Mouse (Mus musculus): ENCODE data around the gene Mycbp. TPM values are rescaled to one million over a fixed set of nuclear protein-coding genes. Genes with fewer than 3 reads are reported as not detected.

Gene Mycbp
- total RNA-seq (2021), result 10 to 100 TPM; 10.0 to 16.8 TPM
- long read RNA-seq, experiment 1, transcript Mycbp-201 (5 exons, 1,685 nt), result major isoform, 5 of 8 reads
- long read RNA-seq, experiment 1, partial matches to known transcripts, result 0 of 8 reads
- long read RNA-seq, experiment 1, other reads (novel, unspliced or antisense), result 3 of 8 reads
- long read RNA-seq, experiment 2, transcript Mycbp-201 (5 exons, 1,685 nt), result major isoform, 7 of 13 reads
- long read RNA-seq, experiment 2, partial matches to known transcripts, result 0 of 13 reads
- long read RNA-seq, experiment 2, other reads (novel, unspliced or antisense), result 2 of 13 reads

DNA sequence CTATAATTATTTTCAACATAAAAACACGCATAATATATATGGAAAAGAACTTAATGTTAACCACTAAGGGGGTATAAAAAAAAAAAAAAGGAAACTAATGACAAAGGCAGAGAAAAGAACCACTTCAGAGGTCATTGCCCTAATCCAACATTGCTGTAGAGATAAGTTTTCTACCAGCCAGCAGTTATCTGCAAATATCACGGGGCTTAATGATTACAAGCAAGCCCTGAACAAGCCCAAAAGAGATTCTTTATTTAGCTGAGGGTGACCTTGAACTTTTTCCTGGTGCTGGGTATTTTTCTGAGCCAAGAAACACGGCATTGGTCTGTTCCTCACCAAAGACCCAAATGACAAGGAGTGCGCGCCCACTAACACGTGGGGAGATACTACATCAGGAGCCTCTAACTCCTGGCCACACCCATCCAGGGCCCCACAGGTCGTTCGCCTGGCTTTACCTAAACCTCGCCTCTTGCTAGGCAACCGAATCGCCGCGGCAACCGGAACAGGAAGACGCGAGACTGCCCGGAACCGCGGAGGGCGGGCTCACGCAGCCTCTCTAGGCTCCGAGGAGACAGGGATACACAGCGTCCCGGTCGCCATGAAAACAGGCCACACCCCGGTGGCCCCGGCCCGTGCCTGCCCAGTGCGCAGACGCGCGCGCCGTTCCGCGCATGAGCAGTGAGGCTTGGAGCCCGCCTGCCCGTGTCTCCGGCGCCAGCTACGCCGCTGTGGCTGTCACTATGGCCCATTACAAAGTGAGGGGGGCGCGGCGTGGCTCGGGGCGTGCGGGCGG is at the start of gene Mycbp:
Gene Mycbp (plus strand): TSS at position 500 of the 793 bp plus-strand sequence.
- no peak for TF ChIP-seq CTCF (IDR thresholded peaks at IDR 0.05)
- peak; percentile 99 to 100 for DNase-seq (ENCODE audit: extremely low spot score in 1 of 2, low spot score in 2 of 2)
- intact Hi-C loops (cut with DNase I), result loop anchor here (5.0 kb wide), 2 partner anchors 217 to 377 kb away; no protein-coding TSS in a partner anchor
- H3K4me3 ChIP-seq, result peak within 1 kb of the TSS; percentile 89
- H3K27ac ChIP-seq, result peak within 1 kb of the TSS; percentile 83

DNA sequence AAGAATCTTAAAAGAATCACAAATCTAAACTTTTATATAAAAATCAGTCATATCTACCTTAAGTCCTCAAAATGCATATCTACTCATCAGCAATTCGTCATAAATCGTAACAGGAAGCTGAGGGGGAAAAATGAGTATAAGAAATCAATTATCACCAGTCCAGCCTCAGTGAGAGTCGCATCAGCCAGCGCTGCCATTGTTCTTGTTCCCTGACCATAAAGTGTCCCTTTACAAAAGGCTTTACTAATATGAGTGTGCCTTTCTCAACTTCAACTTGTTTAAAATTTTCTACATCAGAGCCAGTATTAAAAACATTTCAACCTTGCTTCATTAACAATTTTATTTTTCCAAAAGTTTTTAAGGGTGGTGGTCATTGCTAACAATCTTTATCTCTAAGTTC is 47.7 kb upstream of the Mycbp start:
- no peak for TF ChIP-seq CTCF (IDR thresholded peaks at IDR 0.05)
- intact Hi-C loops (cut with DNase I), result no loop called here

DNA sequence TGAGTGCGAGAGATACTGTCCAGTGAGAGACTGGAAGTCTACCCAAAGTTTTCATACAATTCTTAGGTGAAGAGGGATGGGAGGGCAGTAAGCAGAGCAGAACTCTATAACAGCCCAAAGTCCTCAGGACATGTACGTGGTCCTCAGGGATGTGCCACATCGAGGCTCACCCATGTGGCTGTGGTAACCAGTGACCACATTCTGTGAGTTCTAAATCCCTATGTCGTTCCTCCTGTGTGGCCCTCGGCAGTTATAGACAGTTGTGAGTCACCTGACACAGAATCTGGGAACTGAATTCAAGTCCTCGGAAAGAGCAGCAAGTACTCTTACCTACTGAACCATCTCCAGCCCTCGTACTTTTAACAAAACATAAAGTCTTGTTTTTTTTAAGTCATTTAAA is 46.5 kb upstream of the Mycbp start:
- no peak for DNase-seq (ENCODE audit: extremely low spot score in 1 of 2, low spot score in 2 of 2)
- intact Hi-C loops (cut with DNase I), result no loop called here
- Histone ChIP-seq H3K27ac (no peak overlapping the region), H3K4me3 (no peak overlapping the region)
- TF ChIP-seq CTCF (IDR thresholded peaks at IDR 0.05), result no peak

More for the DNA sequence above, 47.7 kb upstream of the Mycbp start:
- H3K27ac ChIP-seq, result no peak overlapping the region
- no peak overlapping the region for H3K4me3 ChIP-seq
- DNase-seq (ENCODE audit: extremely low spot score in 1 of 2, low spot score in 2 of 2), result no peak

DNA sequence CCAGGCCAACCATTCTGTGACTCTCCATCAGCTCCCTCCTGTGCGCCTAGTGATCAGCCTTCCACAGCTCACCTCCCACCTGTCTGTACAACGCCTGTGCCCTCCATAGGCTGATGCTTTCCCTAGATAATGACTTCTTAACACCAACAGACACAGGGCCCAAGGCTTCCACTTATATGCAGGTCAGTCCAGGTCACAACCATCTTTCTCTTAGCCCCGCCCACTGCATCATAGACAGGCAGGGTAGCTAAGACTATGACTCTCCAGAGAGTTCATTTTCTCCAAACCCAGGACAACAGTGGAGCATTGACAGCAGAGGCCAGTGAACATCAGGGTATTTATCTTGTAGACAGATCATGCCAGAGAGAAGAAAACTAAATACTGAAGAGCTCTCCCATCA is 45.3 kb upstream of the Mycbp start, which contains the start of gene 4933427I04Rik:
Gene 4933427I04Rik (plus strand): TSS at position 301 of the 400 bp plus-strand sequence.
- intact Hi-C loops (cut with DNase I), result no loop called here
- DNase-seq (ENCODE audit: extremely low spot score in 1 of 2, low spot score in 2 of 2), result no peak
- Histone ChIP-seq H3K27ac (no peak within 1 kb of the TSS), H3K4me3 (no peak within 1 kb of the TSS)
- no peak for TF ChIP-seq CTCF (IDR thresholded peaks at IDR 0.05)

DNA sequence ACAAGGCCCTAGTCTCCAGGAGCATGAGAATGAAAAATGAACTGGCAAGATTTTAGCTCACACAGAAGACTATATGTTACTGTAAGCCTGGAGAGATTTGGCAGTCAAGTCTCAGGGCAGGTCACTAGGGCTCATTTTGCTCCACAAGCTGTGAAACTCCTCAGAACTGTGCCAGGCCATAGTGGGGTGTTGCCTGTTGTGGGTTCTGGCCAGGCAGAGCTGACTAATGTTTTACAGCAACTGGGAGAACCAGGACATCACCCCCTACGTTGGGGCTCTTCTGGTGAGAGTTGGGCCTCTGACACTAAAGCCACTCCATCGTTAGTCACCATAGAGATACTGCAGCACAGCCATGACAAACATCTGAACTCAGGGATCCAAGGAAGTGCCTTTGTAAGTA is 44.8 kb upstream of the Mycbp start:
- no peak for DNase-seq (ENCODE audit: extremely low spot score in 1 of 2, low spot score in 2 of 2)
- Histone ChIP-seq H3K4me3 (no peak overlapping the region), H3K27ac (no peak overlapping the region)
- no peak for TF ChIP-seq CTCF (IDR thresholded peaks at IDR 0.05)
- intact Hi-C loops (cut with DNase I), result no loop called here

DNA sequence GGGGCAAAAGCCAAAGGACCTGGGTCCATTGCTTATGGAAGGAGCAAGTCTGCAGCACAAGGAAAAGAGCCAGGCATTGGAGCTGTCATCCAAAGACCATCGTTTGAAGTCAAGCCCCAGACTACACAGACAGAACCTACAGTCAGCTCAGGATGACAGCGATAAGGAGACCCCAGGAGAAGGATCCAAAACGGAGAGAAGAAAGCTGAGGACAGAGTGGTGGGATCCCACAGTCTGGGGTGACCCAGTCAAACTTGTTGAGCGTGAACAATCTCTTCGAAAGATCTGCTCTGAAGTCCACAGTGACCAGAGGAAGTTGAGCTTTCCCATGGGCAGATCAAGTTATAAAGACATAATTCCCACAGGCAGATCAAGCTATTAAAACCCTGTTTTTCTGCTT is 44.0 kb upstream of the Mycbp start:
- H3K4me3 ChIP-seq, result no peak overlapping the region
- DNase-seq (ENCODE audit: extremely low spot score in 1 of 2, low spot score in 2 of 2), result no peak
- no peak for TF ChIP-seq CTCF (IDR thresholded peaks at IDR 0.05)
- H3K27ac ChIP-seq, result no peak overlapping the region
- intact Hi-C loops (cut with DNase I), result no loop called here

DNA sequence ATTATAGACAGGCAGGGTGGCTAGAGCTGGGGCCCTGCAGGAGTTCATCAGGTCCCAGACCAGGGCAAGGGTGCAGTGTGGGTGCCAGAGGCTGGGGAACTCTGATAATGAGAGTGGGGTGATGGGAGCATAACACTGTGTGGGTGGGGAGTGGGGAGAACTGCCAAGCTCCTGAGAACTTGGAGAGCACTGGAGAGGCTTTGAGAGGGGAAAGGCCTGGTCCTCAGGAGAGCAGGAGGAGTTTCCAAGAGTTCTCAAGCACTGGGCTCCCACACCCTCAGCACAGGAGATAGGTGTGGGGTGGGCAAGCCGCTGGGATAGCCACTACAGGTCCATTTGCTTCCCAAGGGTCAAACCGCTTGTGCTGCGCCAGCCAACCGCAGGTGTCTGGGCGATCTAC is 10.9 kb upstream of the Mycbp start:
- no peak for TF ChIP-seq CTCF (IDR thresholded peaks at IDR 0.05)
- no peak for DNase-seq (ENCODE audit: extremely low spot score in 1 of 2, low spot score in 2 of 2)
- no peak overlapping the region for H3K4me3 ChIP-seq
- no peak overlapping the region for H3K27ac ChIP-seq
- intact Hi-C loops (cut with DNase I), result loop anchor here (10.0 kb wide), 2 partner anchors 299 to 589 kb away; no protein-coding TSS in a partner anchor

DNA sequence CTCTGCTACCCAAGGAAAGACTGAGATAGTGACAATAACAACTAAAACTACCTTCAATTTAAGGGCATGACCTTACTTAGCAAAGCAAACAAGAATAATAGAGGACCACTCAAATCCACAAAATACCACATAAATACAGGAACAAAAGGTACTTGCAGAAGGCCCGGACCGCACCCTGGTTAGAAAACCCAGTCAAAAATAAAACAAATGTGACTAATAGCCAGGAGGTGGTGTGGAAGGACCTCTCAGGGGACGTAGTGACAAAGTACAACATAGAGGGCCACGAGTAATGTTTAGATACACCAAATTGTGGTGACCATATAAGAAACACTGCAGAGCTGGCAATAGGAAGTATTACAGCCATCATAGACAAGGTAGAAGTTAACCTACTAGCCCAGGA is 10.3 kb upstream of the Mycbp start:
- Histone ChIP-seq H3K4me3 (no peak overlapping the region), H3K27ac (no peak overlapping the region)
- intact Hi-C loops (cut with DNase I), result loop anchor here (10.0 kb wide), 2 partner anchors 299 to 589 kb away; no protein-coding TSS in a partner anchor
- no peak for DNase-seq (ENCODE audit: extremely low spot score in 1 of 2, low spot score in 2 of 2)
- TF ChIP-seq CTCF (IDR thresholded peaks at IDR 0.05), result no peak

DNA sequence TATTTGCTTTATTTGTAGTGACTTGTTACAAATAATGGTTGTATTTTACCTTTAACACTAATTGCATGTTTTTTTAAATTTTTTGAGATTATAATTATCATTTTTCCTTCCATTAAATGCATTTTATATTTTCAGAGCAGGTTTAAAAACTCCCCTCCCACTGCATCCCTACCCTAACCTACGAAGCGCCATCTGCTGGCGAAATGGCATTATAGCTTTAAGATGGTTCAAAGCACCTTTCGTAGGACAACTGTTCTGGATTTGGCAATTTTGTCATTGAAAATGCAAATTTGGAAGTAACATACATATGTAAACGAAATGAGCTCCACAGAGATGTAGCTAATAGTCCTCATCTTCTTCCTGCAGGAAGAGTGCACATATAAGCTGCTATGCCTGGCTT is 5.9 kb upstream of the Mycbp start:
- intact Hi-C loops (cut with DNase I), result loop anchor here (2.0 to 10.0 kb wide), 4 partner anchors 140 to 594 kb away; no protein-coding TSS in a partner anchor
- peak in 1 of 2 experiments; percentile 47 for DNase-seq (ENCODE audit: extremely low spot score in 1 of 2, low spot score in 2 of 2)
- peak; percentile 85 for TF ChIP-seq CTCF (IDR thresholded peaks at IDR 0.05)

DNA sequence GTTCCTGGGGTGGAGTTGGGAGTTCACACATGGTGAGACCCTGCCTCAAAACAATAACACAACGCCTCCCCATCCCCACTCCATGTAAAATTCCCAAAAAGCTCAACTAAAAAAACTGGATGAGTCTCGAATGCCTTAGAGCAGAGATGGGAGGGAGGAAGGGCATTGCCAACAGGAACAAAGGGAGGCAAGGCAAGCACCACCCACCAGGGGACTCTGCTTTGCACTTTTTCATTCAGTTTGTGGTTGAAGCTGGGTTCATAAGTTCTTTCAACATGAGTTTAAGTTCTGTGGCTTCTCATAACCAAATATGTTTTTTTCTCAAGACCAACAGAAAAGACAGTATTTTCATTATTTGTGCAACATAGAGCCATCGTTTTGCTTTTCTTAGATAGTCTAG is 1.2 kb upstream of the Mycbp start:
- intact Hi-C loops (cut with DNase I), result loop anchor here (5.0 kb wide), 2 partner anchors 216 to 376 kb away; no protein-coding TSS in a partner anchor
- Histone ChIP-seq H3K27ac (no peak overlapping the region), H3K4me3 (no peak overlapping the region)
- DNase-seq (ENCODE audit: extremely low spot score in 1 of 2, low spot score in 2 of 2), result no peak
- TF ChIP-seq CTCF (IDR thresholded peaks at IDR 0.05), result no peak

More for the DNA sequence above, 5.9 kb upstream of the Mycbp start:
- H3K4me3 ChIP-seq, result no peak overlapping the region
- H3K27ac ChIP-seq, result no peak overlapping the region

DNA sequence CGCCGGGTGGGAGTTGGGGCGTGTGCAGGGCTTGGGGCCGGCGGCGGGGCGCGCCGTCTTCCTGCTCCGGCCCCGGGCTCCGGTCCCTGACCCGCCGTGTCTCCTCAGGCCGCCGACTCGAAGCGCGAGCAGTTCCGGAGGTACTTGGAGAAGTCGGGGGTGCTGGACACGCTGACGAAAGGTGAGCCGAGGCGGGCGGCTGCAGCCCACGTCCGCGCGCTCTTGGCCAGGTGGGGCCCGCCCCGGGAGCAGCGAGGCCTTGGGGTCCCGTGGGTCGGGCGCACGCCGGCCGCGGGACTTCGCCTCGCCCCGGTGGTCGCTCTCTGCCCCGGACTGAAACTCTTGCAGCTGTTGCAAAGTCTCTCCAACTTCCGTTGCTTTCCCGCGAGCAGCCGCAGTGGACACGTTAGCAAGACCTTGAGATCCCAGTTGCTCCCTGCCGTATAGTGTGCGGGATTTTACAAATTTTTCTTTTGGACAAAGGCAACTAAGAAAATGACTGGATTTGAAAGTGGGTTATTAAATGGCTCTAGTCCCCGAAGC is 565 bp downstream of the Mycbp start:
- Histone ChIP-seq H3K4me3 (peak overlapping the region; percentile 89), H3K27ac (peak overlapping the region; percentile 64)
- DNase-seq (ENCODE audit: extremely low spot score in 1 of 2, low spot score in 2 of 2), result no peak
- TF ChIP-seq CTCF (IDR thresholded peaks at IDR 0.05), result no peak
- intact Hi-C loops (cut with DNase I), result no loop called here

DNA sequence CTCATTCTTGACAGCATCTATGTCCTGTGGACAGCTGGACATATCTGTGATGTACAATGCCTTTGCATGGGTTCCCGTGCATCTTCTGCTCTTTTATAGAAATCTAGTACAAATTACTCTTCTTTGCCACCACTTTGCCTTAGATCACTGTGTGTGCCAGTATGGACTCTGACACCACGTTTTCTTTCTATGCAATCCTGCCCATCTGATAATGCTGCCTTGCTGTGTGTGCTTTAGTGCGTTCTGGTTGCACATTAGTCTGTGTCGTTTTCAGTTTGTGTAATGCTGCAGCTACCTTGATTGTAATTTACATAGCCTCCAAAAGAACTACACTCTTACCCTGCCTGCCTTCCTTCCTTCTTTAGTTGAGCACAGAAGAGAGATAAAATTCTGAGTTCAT is 6.9 kb downstream of the Mycbp start:
- no peak for TF ChIP-seq CTCF (IDR thresholded peaks at IDR 0.05)
- DNase-seq (ENCODE audit: extremely low spot score in 1 of 2, low spot score in 2 of 2), result no peak
- intact Hi-C loops (cut with DNase I), result no loop called here
- Histone ChIP-seq H3K4me3 (no peak overlapping the region), H3K27ac (no peak overlapping the region)
